Mouse (Mus musculus) spleen, embryonic (tissue): Measurements from ENCODE around the gene Mrpl53.

Experiments
- CTCF ChIA-PET: fragments of 350-600 bp; sonication (Branson Sonifier 250); formaldehyde crosslinking; loops from one replicate; lab custom pipeline; 2022; lab: Charles Lee

Gene Mrpl53

GRCm38 (mm10) chr6:83142886-83143285 is 34.0 kb downstream of the Mrpl53 start:
- CTCF ChIA-PET, result no interaction called here

- CTCF ChIA-PET, result interaction anchor here (1.0 kb wide), 1 partner anchor 149 kb away, joined by 3 read pairs; no protein-coding TSS in a partner anchor
These were observed 36.4 kb downstream of the Mrpl53 start for GRCm38 (mm10) chr6:83145209-83145608.

DNA sequence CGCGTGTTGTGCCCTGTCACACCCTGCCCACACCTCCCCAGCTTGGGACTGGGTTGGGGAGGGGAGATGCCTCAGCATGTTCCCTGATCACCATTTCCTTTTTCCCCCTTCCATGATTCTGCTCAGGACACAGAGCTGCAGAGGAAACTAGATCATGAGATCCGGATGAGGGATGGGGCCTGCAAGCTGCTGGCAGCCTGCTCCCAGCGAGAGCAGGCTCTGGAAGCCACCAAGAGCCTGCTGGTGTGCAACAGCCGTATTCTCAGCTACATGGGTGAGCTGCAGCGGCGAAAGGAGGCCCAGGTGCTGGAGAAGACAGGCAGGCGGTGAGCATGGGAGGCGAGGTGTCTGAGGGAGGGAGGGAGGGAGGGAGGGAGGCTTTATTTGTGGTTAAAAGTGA is 37.0 kb downstream of the Mrpl53 start:
- CTCF ChIA-PET, result interaction anchor here (1.0 kb wide), 1 partner anchor 149 kb away, joined by 3 read pairs; no protein-coding TSS in a partner anchor

GRCm38 (mm10) chr6:83147280-83147679 is 38.4 kb downstream of the Mrpl53 start:
- CTCF ChIA-PET, result no interaction called here

GRCm38 (mm10) chr6:83151721-83152120 is 42.9 kb downstream of the Mrpl53 start:
- CTCF ChIA-PET, result no interaction called here

DNA sequence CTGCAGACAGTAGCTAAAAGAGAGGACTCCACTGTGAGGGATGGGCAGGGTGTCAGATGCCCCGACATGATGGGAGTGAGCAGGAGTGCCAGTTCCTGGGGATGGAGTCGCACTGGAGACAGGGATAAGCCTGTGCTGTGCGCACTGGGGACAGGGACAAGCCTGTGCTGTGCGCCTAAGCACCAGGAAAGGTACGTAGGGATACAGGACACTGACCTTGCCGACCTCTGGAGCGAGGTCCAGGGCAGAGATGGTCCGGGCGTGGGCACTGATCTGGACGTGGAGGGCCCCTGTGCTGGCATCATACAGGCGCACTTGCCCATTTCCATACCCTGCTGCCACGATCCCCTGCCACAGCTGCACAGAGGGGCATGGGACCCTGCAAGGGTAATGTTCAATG is 44.2 kb downstream of the Mrpl53 start:
- CTCF ChIA-PET, result no interaction called here

GRCm38 (mm10) chr6:83153485-83153884 is 44.6 kb downstream of the Mrpl53 start:
- CTCF ChIA-PET, result no interaction called here

- CTCF ChIA-PET, result interaction anchor here (0.7 kb wide), 2 partner anchors 9 to 441 kb away, joined by 8 to 13 read pairs; no protein-coding TSS in a partner anchor
These were observed 46.9 kb downstream of the Mrpl53 start for GRCm38 (mm10) chr6:83155552-83156238.

- CTCF ChIA-PET, result interaction anchor here (0.7 kb wide), 1 partner anchor 442 kb away, joined by 8 read pairs; no protein-coding TSS in a partner anchor
These were observed 47.4 kb downstream of the Mrpl53 start, which contains the start of the genes Wdr54 and 1700003E16Rik for GRCm38 (mm10) chr6:83156259-83156684. Wdr54 (minus strand) TSS chr6:83156397. 1700003E16Rik (plus strand) TSS chr6:83156404.

- CTCF ChIA-PET, result interaction anchor here (0.7 kb wide), 2 partner anchors 54 to 169 kb away, joined by 3 to 18 read pairs; no protein-coding TSS in a partner anchor
These were observed 50.6 kb downstream of the Mrpl53 start for GRCm38 (mm10) chr6:83159456-83159855.
